Mouse (Mus musculus) CH12.LX (cell line): Measurements from ENCODE around the gene Kdm5b.

Experiments
- BHLHE40 ChIP-seq: IDR thresholded peaks from 2 replicates; pipeline ENCODE4 v1.6.1; 2011; ENCODE audit warnings: mild to moderate bottlenecking, low read depth, low read length, improper control_type of control experiment
- CTCF ChIP-seq, 2 experiments: IDR thresholded peaks in 1 of 2; conservative IDR thresholded peaks in 1 of 2; 2 replicates each; pipeline ENCODE4 v1.5.1; 2011 to 2012; ENCODE audit warnings: low read depth in 2 of 2, low read length in 2 of 2, improper control_type of control experiment in 1 of 2, inconsistent platforms in 1 of 2, mild to moderate bottlenecking in 1 of 2, moderate library complexity in 1 of 2
- EP300 ChIP-seq: IDR thresholded peaks from 2 replicates; pipeline ENCODE4 v1.6.1; 2011; ENCODE audit warnings: low read length, improper control_type of control experiment
- MXI1 ChIP-seq: IDR thresholded peaks from 2 replicates; pipeline ENCODE4 v1.6.1; 2011; ENCODE audit warnings: mild to moderate bottlenecking, low read depth, low read length, improper control_type of control experiment
- RAD21 ChIP-seq: IDR thresholded peaks from 2 replicates; pipeline ENCODE4 v1.6.1; 2011; ENCODE audit warnings: low read depth, mild to moderate bottlenecking, low read length, improper control_type of control experiment, moderate library complexity
- TBP ChIP-seq: conservative IDR thresholded peaks from 2 replicates; pipeline ENCODE4 v1.6.1; 2011; ENCODE audit warnings: low read depth, low read length, improper control_type of control experiment
- TCF12 ChIP-seq: IDR thresholded peaks from 2 replicates; pipeline ENCODE4 v1.6.1; 2014; ENCODE audit warnings: low read depth, mild to moderate bottlenecking, inconsistent platforms, low read length, improper control_type of control experiment

DNA sequence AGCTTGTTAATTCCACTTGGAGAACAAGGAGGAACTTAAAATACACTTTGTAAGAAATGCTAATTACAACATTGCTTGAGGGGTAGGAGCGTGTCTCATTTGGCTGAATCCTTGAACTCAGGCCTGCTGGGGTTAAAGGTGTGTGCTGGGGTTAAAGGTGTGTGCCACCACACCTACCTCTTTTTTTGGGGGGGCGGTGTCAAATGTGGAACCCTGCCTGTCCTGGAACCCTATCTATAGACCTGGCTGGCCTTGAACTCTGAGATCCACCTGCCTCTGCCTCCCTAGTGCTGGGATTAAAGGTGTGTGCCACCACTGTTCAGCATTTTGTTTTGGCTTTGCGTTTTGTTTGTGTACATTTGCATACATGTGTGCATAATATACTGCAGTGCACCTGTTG, 3.8 kb downstream of the Kdm5b start:
- TF ChIP-seq CTCF (conservative IDR thresholded peaks at IDR 0.05 in 1 of 2, IDR thresholded peaks at IDR 0.05 in 1 of 2; ENCODE audit: low read depth in 2 of 2, low read length in 2 of 2): no peak
- no peak for TF ChIP-seq TCF12
- no peak for TF ChIP-seq BHLHE40
- no peak for TF ChIP-seq TBP
- TF ChIP-seq EP300: no peak
- TF ChIP-seq MXI1: no peak
- no peak for TF ChIP-seq RAD21
